Mouse (Mus musculus): ENCODE results near the gene Kctd13. TPM values are rescaled to one million over a fixed set of nuclear protein-coding genes. Genes with fewer than 3 reads are reported as not detected.

The Kctd13 gene
- polyA plus RNA-seq, 1 experiment: 17.3 TPM

DNA sequence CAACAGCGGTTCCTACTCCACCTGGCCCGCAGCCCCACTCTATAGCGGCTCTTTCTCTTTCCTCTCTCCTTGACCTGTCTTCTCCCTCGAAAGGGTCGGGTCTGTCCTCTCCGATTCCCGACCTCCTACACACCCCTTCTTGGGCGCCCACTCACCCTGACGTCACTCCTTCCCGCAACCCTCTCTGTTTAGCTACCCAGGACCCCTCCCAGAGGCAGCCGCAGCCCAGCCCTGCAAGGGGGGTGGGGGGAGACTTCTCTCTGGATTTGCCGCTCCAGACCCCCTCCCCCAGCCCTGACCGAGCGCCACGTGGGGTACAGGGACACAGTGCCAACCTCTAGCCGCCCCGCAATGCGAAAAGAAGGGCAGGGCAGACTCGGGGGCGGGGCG, 20.7 kb downstream of the Kctd13 start, which contains the start of gene Asphd1:
Gene Asphd1, minus strand, starts transcription at position 180 of the 390 bp plus-strand sequence.
- H3K4me1 ChIP-seq (ENCODE audit: control insufficient read depth, insufficient read depth, low read length): no peaks in the 10 kb centered on the region
- no peak within 1 kb of the TSS for H3K27ac ChIP-seq (ENCODE audit: control insufficient read depth, insufficient read depth, low read depth, low read length, poor library complexity)
- WGBS: 3% methylated on average over 21 of the region's 21 CpGs
- no peak for TF ChIP-seq CTCF (IDR thresholded peaks at IDR 0.05; ENCODE audit: control insufficient read depth, insufficient read depth, low read length)
- TF ChIP-seq POLR2A (IDR thresholded peaks at IDR 0.05; ENCODE audit: borderline replicate concordance, control insufficient read depth, low read depth, low read length): no peak
- peak within 1 kb of the TSS; percentile 1 for H3K4me3 ChIP-seq (replicated peaks; ENCODE audit: control insufficient read depth, low read depth, low read length)

DNA sequence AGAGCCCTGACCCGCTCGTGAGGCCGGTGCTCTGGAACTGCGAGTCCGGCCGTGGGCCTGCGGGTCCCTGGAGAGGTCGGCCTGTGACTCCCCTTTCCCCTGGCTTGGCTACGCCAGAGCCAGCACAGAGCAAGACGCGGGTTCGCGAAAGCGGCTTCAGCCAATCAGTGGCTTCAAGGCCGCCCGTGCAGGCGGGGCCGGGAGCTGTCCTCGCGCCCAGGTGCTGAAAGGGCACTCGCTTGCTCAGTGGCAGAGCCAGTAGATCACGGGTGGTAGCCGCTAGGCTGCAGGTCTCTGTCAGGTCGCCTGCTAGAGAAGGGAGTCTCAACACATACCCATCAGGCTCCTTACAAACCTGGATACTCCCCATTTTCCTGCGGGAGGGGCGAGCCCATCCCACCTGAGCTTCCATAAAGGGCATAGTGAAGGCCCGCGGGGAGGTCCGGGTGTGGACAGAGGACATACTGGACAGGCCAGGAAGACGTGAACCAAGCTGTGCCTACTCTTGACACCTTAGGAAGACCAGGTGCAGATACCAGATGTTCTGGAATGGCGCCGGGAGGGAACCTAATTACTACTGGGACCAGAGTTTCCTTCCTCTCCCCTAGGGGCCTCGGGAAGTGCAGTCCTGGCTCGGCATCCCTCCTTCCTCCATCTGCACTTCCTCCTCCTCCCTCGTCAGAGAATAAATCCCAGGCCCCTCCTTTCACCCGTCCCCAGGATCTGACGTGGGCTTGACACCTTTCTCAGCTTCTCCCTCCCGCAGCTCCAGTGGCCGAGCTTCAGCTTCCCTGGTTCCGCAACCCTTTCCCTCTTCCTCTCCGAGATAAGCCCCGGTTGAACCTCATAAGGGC, 21.3 kb downstream of the Kctd13 start, which contains the start of gene Sez6l2:
Gene Sez6l2, plus strand, starts transcription at position 771 of the 854 bp plus-strand sequence.
- peak within 1 kb of the TSS; percentile 1 for H3K4me3 ChIP-seq (replicated peaks; ENCODE audit: control insufficient read depth, low read depth, low read length)
- no peak within 1 kb of the TSS for H3K27ac ChIP-seq (ENCODE audit: control insufficient read depth, insufficient read depth, low read depth, low read length, poor library complexity)
- TF ChIP-seq CTCF (IDR thresholded peaks at IDR 0.05; ENCODE audit: control insufficient read depth, insufficient read depth, low read length): no peak
- no peak for TF ChIP-seq POLR2A (IDR thresholded peaks at IDR 0.05; ENCODE audit: borderline replicate concordance, control insufficient read depth, low read depth, low read length)
- WGBS: 2% methylated on average over 42 of the region's 42 CpGs
- no peaks in the 10 kb centered on the region for H3K4me1 ChIP-seq (ENCODE audit: control insufficient read depth, insufficient read depth, low read length)

DNA sequence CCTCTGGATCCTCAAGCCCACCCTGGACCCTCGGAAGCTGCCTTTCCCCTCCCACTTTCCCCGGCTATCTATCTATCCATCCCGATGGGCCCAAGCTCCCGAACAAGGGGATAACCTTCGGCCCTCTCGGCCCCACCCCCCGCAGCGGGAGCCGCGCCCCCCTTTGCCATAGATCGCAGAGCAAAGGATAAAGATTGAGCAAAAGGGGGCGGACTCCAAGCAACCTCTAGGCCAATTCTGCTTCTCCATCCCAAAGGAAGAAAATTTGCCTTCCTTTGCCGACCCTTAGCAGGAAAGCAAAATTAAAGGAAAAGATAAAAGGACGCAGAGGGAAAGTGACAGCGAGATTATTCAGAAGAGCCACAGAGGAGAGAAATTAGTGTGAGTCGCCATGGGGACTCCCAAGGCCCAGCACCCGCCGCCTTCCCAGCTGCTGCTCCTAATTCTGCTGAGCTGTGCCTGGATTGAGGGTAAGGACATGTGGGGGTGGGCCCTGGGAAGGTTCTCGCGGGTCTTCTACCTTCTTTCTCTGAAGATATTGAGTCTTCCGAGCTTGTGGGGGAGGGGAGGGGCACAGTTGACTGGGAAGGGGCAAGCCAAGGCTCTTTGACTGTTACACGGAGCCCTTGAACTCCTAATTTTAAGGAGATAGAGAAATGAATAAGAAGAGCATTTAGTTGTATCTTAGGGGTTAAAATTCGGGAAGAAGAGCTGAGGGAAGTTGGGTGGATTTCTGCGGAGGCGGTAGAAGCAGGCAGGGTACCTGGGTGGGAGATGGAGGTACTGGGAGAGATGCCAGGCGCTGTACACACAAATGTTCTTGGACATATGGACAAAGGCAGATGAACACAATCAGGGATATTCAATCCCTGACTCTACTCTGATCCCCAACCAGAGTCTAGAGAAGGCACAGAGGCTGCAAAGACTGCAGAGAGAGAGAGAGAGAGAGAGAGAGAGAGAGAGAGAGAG, 22.3 kb downstream of the Kctd13 start:
- TF ChIP-seq POLR2A (IDR thresholded peaks at IDR 0.05; ENCODE audit: borderline replicate concordance, control insufficient read depth, low read depth, low read length) (no peak), CTCF (IDR thresholded peaks at IDR 0.05; ENCODE audit: control insufficient read depth, insufficient read depth, low read length) (no peak)
- Histone ChIP-seq H3K4me1 (ENCODE audit: control insufficient read depth, insufficient read depth, low read length) (no peaks in the 10 kb centered on the region), H3K4me3 (replicated peaks; ENCODE audit: control insufficient read depth, low read depth, low read length) (no peak overlapping the region), H3K27ac (ENCODE audit: control insufficient read depth, insufficient read depth, low read depth, low read length, poor library complexity) (no peak overlapping the region)
- WGBS: 11% methylated on average over 26 of the region's 26 CpGs

DNA sequence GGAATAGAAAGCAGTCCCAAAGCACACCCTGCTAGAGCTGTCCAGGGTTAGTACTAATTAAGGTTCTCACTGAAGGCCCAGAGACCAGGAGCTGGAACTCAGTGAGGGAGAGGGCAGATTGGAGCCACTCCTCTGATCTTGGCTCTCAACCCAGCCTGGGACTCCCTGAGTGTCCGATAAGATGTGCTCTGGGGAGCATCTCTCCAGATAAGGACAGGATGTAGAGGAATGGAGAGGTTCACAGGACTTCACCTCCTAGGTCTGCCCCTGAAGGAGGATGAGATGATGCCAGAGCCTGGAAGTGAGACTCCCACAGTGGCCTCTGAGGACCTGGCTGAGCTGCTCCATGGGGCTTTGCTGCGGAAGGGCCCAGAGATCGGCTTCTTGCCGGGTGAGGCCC, 23.1 kb downstream of the Kctd13 start:
- 35% methylated on average over 4 of the region's 4 CpGs for WGBS

DNA sequence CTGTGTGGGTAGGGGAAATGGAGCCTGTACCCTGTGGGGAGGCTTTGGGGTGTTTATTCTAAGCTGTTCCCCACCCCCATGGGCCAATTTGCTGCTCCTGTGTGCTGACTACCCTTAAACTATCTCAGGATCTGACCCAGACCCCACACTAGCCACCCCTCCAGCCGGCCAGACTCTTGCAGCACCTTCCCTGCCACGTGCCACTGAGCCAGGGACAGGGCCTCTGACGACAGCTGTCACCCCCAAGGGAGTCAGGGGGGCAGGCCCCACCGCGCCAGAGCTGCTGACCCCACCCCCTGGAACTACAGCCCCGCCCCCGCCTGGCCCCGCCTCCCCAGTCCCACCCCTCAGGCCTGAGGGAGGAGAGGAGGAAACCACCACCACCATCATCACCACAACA, 24.0 kb downstream of the Kctd13 start:
- TF ChIP-seq POLR2A (IDR thresholded peaks at IDR 0.05; ENCODE audit: borderline replicate concordance, control insufficient read depth, low read depth, low read length) (no peak), CTCF (IDR thresholded peaks at IDR 0.05; ENCODE audit: control insufficient read depth, insufficient read depth, low read length) (no peak)
- Histone ChIP-seq H3K4me3 (replicated peaks; ENCODE audit: control insufficient read depth, low read depth, low read length) (no peak overlapping the region), H3K4me1 (ENCODE audit: control insufficient read depth, insufficient read depth, low read length) (no peaks in the 10 kb centered on the region), H3K27ac (ENCODE audit: control insufficient read depth, insufficient read depth, low read depth, low read length, poor library complexity) (no peak overlapping the region)
- 8% methylated on average over 7 of the region's 8 CpGs for WGBS

More for the DNA sequence above, 23.1 kb downstream of the Kctd13 start:
- H3K27ac ChIP-seq (ENCODE audit: control insufficient read depth, insufficient read depth, low read depth, low read length, poor library complexity): no peak overlapping the region
- TF ChIP-seq CTCF (IDR thresholded peaks at IDR 0.05; ENCODE audit: control insufficient read depth, insufficient read depth, low read length) (no peak), POLR2A (IDR thresholded peaks at IDR 0.05; ENCODE audit: borderline replicate concordance, control insufficient read depth, low read depth, low read length) (no peak)
- no peak overlapping the region for H3K4me3 ChIP-seq (replicated peaks; ENCODE audit: control insufficient read depth, low read depth, low read length)
- no peaks in the 10 kb centered on the region for H3K4me1 ChIP-seq (ENCODE audit: control insufficient read depth, insufficient read depth, low read length)

DNA sequence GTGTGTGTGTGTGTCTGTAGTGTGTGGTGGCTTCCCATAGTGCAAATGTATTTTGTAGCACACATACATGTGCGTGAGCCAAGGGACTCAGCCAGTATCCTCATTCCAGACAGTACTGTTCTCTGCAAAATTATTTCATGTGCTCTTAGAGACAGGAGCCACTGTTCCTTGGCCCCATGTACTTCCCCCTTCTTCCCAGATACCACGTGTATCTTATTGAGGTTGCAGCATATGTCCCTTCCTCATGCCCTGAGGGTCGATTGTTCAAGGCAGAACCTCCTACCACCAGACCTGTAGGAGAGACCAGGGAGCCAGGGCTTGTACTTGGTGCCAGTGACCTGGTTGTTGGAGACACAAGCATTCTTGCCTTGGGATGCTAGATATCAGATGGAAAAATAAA, 26.4 kb downstream of the Kctd13 start:
- Histone ChIP-seq H3K27ac (ENCODE audit: control insufficient read depth, insufficient read depth, low read depth, low read length, poor library complexity) (no peak overlapping the region), H3K4me3 (replicated peaks; ENCODE audit: control insufficient read depth, low read depth, low read length) (no peak overlapping the region), H3K4me1 (ENCODE audit: control insufficient read depth, insufficient read depth, low read length) (peaks cover 2% of the 10 kb centered on the region)
- WGBS: 22% methylated on average over 3 of the region's 3 CpGs
- no peak for TF ChIP-seq POLR2A (IDR thresholded peaks at IDR 0.05; ENCODE audit: borderline replicate concordance, control insufficient read depth, low read depth, low read length)
- TF ChIP-seq CTCF (IDR thresholded peaks at IDR 0.05; ENCODE audit: control insufficient read depth, insufficient read depth, low read length): no peak

- H3K27ac ChIP-seq (ENCODE audit: control insufficient read depth, insufficient read depth, low read depth, low read length, poor library complexity): no peak overlapping the region
- peaks cover 2% of the 10 kb centered on the region for H3K4me1 ChIP-seq (ENCODE audit: control insufficient read depth, insufficient read depth, low read length)
- WGBS: 46% methylated on average over 9 of the region's 9 CpGs
- no peak for TF ChIP-seq CTCF (IDR thresholded peaks at IDR 0.05; ENCODE audit: control insufficient read depth, insufficient read depth, low read length)
- TF ChIP-seq POLR2A (IDR thresholded peaks at IDR 0.05; ENCODE audit: borderline replicate concordance, control insufficient read depth, low read depth, low read length): no peak
- no peak overlapping the region for H3K4me3 ChIP-seq (replicated peaks; ENCODE audit: control insufficient read depth, low read depth, low read length)
Observed at GRCm38 (mm10) chr7:126959780-126960179, 31.1 kb downstream of the Kctd13 start.

GRCm38 (mm10) chr7:126961095-126961494, 32.4 kb downstream of the Kctd13 start:
- no peak overlapping the region for H3K27ac ChIP-seq (ENCODE audit: control insufficient read depth, insufficient read depth, low read depth, low read length, poor library complexity)
- no peak overlapping the region for H3K4me3 ChIP-seq (replicated peaks; ENCODE audit: control insufficient read depth, low read depth, low read length)
- TF ChIP-seq POLR2A (IDR thresholded peaks at IDR 0.05; ENCODE audit: borderline replicate concordance, control insufficient read depth, low read depth, low read length) (no peak), CTCF (IDR thresholded peaks at IDR 0.05; ENCODE audit: control insufficient read depth, insufficient read depth, low read length) (no peak)
- H3K4me1 ChIP-seq (ENCODE audit: control insufficient read depth, insufficient read depth, low read length): peaks cover 2% of the 10 kb centered on the region
- 89% methylated on average over 5 of the region's 5 CpGs for WGBS

Data from bone marrow, adult 2 months (tissue).